Mouse (Mus musculus): Measurements from ENCODE around the gene Pknox1.

The Pknox1 gene

GRCm38 (mm10) chr17:31646199-31647002 lies 81.9 kb downstream of the Pknox1 start:
- no peak for DNase-seq (ENCODE audit: low spot score in 2 of 2)

DNA sequence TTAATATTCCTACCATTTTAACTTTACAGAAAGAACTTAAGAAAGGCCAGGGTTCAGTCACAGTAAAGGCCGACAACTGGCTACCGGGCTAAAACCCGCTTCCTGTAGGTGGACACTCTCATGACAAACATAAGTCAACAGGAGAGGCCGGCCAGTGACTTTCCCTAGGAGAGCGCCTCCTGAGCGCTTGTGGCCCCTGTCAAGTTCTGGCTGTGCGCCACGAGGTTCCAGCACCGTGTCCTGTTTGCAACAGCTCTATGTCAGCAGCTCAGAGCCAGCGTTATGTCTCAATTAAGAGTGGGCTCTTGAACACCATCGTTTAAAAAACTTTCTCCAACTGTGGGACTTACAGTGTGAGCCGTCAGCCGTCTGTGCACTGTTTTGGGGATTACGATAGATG lies 87.6 kb downstream of the Pknox1 start:
- no peak for DNase-seq (ENCODE audit: low spot score in 2 of 2)

DNA sequence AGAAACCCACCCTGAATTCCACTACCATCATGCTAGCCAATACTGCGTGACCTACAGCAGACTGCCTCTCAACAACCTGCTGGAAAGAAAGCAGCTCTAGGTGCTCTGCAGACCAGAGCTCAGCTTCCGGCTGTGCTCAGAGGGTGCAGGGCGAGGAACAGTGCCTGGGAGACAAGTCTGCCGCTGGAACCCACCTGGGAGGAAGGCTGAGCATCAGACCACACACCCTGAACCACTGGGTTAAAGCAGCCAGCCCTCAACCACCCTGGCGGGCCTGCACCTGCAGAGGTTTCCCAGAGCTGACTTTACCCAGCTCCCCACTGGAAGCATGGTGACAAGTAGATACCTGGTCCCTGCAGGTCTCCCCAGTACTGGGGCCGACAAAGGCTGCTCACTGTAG lies 88.7 kb downstream of the Pknox1 start:
- no peak for DNase-seq (ENCODE audit: low spot score in 2 of 2)

DNA sequence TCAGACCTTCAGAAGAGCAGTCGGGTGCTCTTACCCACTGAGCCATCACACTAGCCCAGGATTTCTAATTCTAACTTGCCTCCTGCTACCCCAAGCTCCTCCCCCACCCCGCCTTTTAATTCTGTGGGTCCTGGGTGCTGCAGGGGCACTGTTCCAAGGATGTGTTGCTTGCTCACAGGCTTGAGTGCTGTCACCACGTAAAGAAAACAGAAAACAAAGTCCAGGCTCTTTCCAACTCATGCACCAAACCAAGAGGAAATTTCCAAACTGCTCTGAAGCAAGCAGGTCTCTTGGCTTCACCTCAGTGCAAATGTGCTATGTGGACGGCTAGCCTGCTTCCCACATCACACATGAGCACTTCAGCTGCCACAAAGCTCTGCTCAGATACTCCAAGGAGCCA lies 90.8 kb downstream of the Pknox1 start:
- DNase-seq (ENCODE audit: low spot score in 2 of 2): no peak

DNA sequence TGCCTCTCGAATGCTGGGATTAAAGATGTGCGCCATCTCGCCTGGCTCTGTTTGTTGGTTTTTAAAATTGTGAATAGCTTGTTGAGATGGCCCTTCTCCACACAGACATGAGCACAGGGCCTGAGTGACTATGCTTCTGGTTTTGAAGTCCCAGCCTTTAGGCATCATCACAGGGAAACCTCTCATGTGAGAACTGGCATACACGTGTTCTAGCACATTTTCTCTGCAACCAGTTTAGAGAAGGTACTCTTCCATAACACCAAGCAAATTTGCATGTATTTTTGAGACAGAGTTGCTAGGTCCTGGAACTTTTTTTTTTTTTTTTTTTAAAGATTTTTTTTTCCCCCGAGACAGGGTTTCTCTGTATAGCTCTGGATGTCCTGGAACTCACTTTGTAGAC lies 92.1 kb downstream of the Pknox1 start:
- no peak for DNase-seq (ENCODE audit: low spot score in 2 of 2)

All from frontal cortex, postnatal 36 days (tissue).